Mouse (Mus musculus) midbrain, embryonic 11.5 days (tissue): Measurements from ENCODE around the gene Ptar1. TPM values are rescaled to one million over a fixed set of nuclear protein-coding genes. Genes with fewer than 3 reads are reported as not detected.

Experiments used
- ATAC-seq: fragments of 200-750 bp; cut with Nextera tagmentation; 2 replicates; pipeline ENCODE4 v1.8.0; 2017; ENCODE audit warnings: moderate TSS enrichment, moderate library complexity; ENCODE audit not compliant: low FRiP score
- DNase-seq: peaks from one replicate; pipeline ENCODE4 v3.0.0; 2015; ENCODE audit warnings: low spot score; ENCODE audit errors: missing footprints
- H3K27ac ChIP-seq: fragments of 300-500 bp; sonication (generic); 2 replicates; pipeline ENCODE4 v1.5.1; 2014; ENCODE audit warnings: low read depth, low read length
- H3K27me3 ChIP-seq: fragments of 300-500 bp; sonication (generic); 2 replicates; pipeline ENCODE4 v1.6.1; 2014; ENCODE audit warnings: mild to moderate bottlenecking, low read length, moderate library complexity, mixed read lengths; ENCODE audit not compliant: control insufficient read depth, insufficient read depth
- H3K36me3 ChIP-seq: fragments of 300-500 bp; sonication (generic); 2 replicates; pipeline ENCODE4 v1.6.1; 2014; ENCODE audit warnings: mild to moderate bottlenecking, low read length, moderate library complexity, mixed read lengths; ENCODE audit not compliant: control insufficient read depth, insufficient read depth
- H3K4me1 ChIP-seq: fragments of 300-500 bp; sonication (generic); 2 replicates; pipeline ENCODE4 v1.6.1; 2014; ENCODE audit warnings: low read length; ENCODE audit not compliant: control insufficient read depth, insufficient read depth
- H3K4me2 ChIP-seq: fragments of 300-500 bp; sonication (generic); 2 replicates; pipeline ENCODE4 v1.6.1; 2014; ENCODE audit warnings: mild to moderate bottlenecking, moderate library complexity
- H3K4me3 ChIP-seq: fragments of 300-500 bp; sonication (generic); 2 replicates; pipeline ENCODE4 v1.5.1; 2014; ENCODE audit warnings: low read depth, low read length
- H3K9ac ChIP-seq: fragments of 300-500 bp; sonication (generic); 2 replicates; pipeline ENCODE4 v1.6.1; 2014; ENCODE audit warnings: low read length
- H3K9me3 ChIP-seq: fragments of 300-500 bp; sonication (generic); 2 replicates; pipeline ENCODE4 v1.6.1; 2016; ENCODE audit warnings: low read length; ENCODE audit not compliant: control insufficient read depth
- WGBS: fragments of 180-500 bp; shearing (Covaris S2); extraction: QIAGEN DNeasy Blood & Tissue Kit; methylation state at CpG from one replicate; pipeline ENCODE4 v1.1.7; 2014; 5-methylcytosine and 5-hydroxymethylcytosine counted together
- polyA plus RNA-seq: library from polyadenylated mRNA; unstranded; fragments of >200 nt; fragmentation: Nextera tagmentation; extraction: Ambion mirVana; gene quantifications from 2 replicates; pipeline ENCODE4 v1.2.1, GENCODE M21; 2014

The Ptar1 gene
- polyA plus RNA-seq, 1 experiment from 2014 or later = 7.7 TPM

- no peak overlapping the region for H3K4me3 ChIP-seq
- DNase-seq = no peak
- H3K27ac ChIP-seq = no peak overlapping the region
- H3K27me3 ChIP-seq = no peaks in the 10 kb centered on the region
- WGBS = 41% methylated on average over 5 of the region's 5 CpGs
- no peak for ATAC-seq
- no peaks in the 10 kb centered on the region for H3K36me3 ChIP-seq
- H3K4me1 ChIP-seq = peaks cover 6% of the 10 kb centered on the region
- no peak overlapping the region for H3K9ac ChIP-seq
- no peak overlapping the region for H3K4me2 ChIP-seq
- no peaks in the 10 kb centered on the region for H3K9me3 ChIP-seq
Measured at GRCm38 (mm10) chr19:23768864-23769263, 81.6 kb downstream of the Ptar1 start.

GRCm38 (mm10) chr19:23770494-23771423 lies 83.5 kb downstream of the Ptar1 start:
- H3K4me2 ChIP-seq = 0 out of 2 replicates have a peak overlapping the region, but pooled peaks have one; percentile 4
- DNase-seq = no peak
- WGBS = 42% methylated on average over 10 of the region's 10 CpGs
- H3K9ac ChIP-seq = no peak overlapping the region
- H3K27me3 ChIP-seq = no peaks in the 10 kb centered on the region
- no peak for ATAC-seq
- H3K36me3 ChIP-seq = no peaks in the 10 kb centered on the region
- no peak overlapping the region for H3K4me3 ChIP-seq
- H3K27ac ChIP-seq = no peak overlapping the region
- H3K9me3 ChIP-seq = no peaks in the 10 kb centered on the region
- peaks cover 6% of the 10 kb centered on the region for H3K4me1 ChIP-seq

- Histone ChIP-seq H3K9me3 (no peaks in the 10 kb centered on the region), H3K36me3 (no peaks in the 10 kb centered on the region), H3K4me3 (no peak overlapping the region), H3K9ac (no peak overlapping the region), H3K4me1 (peaks cover 6% of the 10 kb centered on the region), H3K27me3 (no peaks in the 10 kb centered on the region), H3K4me2 (no peak overlapping the region), H3K27ac (no peak overlapping the region)
- 65% methylated on average over 7 of the region's 7 CpGs for WGBS
- no peak for ATAC-seq
- no peak for DNase-seq
Measured at GRCm38 (mm10) chr19:23771971-23772370, 84.7 kb downstream of the Ptar1 start.

GRCm38 (mm10) chr19:23775356-23775755 lies 88.1 kb downstream of the Ptar1 start:
- ATAC-seq (no peak), DNase-seq (no peak)
- Histone ChIP-seq H3K4me3 (no peak overlapping the region), H3K36me3 (no peaks in the 10 kb centered on the region), H3K27ac (no peak overlapping the region), H3K9ac (no peak overlapping the region), H3K9me3 (no peaks in the 10 kb centered on the region), H3K27me3 (no peaks in the 10 kb centered on the region), H3K4me1 (peaks cover 6% of the 10 kb centered on the region), H3K4me2 (no peak overlapping the region)
- whole genome bisulfite sequencing = 87% methylated on average over 6 of the region's 6 CpGs

- Histone ChIP-seq H3K9ac (no peak overlapping the region), H3K4me1 (no peaks in the 10 kb centered on the region), H3K27me3 (no peaks in the 10 kb centered on the region), H3K4me2 (no peak overlapping the region), H3K36me3 (no peaks in the 10 kb centered on the region), H3K9me3 (no peaks in the 10 kb centered on the region), H3K27ac (no peak overlapping the region), H3K4me3 (no peak overlapping the region)
- no peak for DNase-seq
- ATAC-seq = no peak
Measured at GRCm38 (mm10) chr19:23779130-23779529, 91.9 kb downstream of the Ptar1 start.

- Histone ChIP-seq H3K4me3 (no peak overlapping the region), H3K4me2 (no peak overlapping the region), H3K9ac (no peak overlapping the region), H3K4me1 (no peaks in the 10 kb centered on the region), H3K9me3 (no peaks in the 10 kb centered on the region), H3K27me3 (no peaks in the 10 kb centered on the region), H3K36me3 (no peaks in the 10 kb centered on the region), H3K27ac (no peak overlapping the region)
- ATAC-seq (no peak), DNase-seq (no peak)
- WGBS = 88% methylated on average over 4 of the region's 4 CpGs
Measured at GRCm38 (mm10) chr19:23780105-23780504, 92.9 kb downstream of the Ptar1 start.

Other genes starting within 250 kb of the Ptar1 start
- gene Mamdc2, start 239.0 kb upstream of the Ptar1 start, polyA plus RNA-seq = 1.5 and 1.9 TPM in 2 replicates
- not detected in 2 replicates for gene 1700028P14Rik, start 34.6 kb upstream of the Ptar1 start, polyA plus RNA-seq
- gene Apba1, start 71.5 kb downstream of the Ptar1 start, polyA plus RNA-seq = 1.2 and 1.4 TPM in 2 replicates